Mouse (Mus musculus) fat pad, adult 2 months (tissue): Measurements from ENCODE around the gene Hnrnpc.
"Not testable (repeated sequence)": the region's sequence is repeated elsewhere in the genome, so short reads cannot be mapped to it uniquely, and the experiment has no call there.

Experiments
- DNase-seq: peaks from one replicate; pipeline ENCODE4 v3.0.0-alpha.2; 2011; ENCODE audit warnings: low read depth, low spot score; ENCODE audit errors: extremely low read depth

Gene Hnrnpc

DNA sequence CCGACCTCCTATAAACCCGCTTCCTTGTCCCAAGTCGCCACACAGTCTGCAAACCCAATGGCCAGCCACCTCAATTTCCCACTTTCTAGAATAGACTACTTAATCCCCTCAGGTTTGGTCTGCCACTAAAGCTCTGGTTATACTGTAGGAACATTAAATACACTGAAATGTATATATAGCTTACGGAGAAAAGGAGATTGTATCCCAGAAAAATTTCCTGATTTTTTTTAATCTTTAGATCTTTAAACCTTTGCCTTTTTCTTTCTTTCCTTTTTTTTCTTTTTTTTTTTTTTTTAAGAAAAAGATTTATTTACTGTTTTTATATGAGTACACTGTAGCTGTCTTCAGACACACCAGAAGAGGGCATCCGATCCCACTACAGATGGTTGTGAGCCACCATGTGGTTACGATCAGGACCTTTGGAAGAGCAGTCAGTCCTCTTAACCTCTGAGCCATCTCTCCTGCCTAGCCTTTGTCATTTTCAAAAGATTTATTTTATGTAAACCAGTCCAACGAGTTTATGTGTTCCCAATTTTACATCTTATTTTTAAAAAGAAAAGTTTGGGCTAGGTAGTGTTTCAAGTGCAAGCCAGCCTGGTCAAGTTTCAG is 953 bp upstream of the Hnrnpc start:
- no peak for DNase-seq

DNA sequence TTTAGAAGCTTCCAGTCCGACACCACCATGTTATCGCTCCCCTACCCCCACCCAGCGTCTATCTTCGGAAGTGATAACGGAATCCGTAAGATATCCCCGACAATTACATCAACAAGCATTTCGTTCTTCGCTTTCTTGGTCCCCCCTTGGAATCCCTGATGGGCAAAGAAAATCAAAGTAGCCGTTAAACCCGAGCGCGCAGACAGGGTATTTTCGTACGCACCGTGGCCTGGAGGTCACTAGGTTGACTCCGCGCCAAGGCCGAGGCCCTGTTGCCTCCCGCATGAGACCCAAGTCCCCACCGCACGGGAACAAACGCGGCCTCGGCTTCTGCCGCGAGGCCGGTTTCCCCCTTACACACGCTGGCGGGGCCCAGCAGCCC is 363 bp downstream of the Hnrnpc start:
- no peak for DNase-seq

DNA sequence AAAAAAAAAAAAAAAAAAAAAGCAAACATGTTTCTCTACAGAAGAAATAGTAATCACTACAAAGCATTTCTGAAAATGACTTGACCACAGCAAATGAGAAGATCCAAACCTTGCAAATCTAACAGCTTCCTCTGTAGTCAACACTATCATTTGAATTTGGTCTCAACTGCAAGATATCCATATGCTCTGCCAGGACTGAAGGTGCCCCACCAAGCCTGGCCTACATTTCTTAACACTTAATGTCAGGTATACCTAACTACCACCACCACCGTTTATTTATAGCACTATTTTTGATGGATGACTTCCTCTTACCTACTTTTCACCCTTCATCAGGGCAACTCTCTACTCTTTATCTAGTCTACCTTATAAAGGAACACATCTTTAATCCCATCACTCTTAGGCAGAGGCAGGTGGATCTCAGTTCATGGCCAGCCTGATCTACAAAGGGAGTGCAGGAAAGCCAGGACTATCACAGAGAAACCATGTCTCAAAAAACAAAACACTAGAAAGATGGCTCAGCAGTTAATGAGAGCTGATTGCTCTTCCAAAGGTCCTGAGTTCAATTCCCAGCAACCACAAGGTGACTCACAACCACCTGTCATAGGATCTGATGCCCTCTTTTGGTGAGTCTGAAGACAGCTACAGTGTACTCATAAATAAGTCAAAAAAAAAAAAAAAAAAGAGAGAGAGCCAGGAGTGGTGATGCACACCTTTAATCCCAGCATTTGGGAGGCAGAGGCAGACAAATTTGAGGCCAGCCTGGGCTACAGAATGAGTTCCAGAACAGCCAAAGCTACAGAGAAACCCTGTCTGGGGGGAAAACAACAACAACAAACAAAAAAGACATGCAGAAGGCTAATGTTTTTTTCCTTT is 2.3 kb downstream of the Hnrnpc start:
- no peak for DNase-seq

DNA sequence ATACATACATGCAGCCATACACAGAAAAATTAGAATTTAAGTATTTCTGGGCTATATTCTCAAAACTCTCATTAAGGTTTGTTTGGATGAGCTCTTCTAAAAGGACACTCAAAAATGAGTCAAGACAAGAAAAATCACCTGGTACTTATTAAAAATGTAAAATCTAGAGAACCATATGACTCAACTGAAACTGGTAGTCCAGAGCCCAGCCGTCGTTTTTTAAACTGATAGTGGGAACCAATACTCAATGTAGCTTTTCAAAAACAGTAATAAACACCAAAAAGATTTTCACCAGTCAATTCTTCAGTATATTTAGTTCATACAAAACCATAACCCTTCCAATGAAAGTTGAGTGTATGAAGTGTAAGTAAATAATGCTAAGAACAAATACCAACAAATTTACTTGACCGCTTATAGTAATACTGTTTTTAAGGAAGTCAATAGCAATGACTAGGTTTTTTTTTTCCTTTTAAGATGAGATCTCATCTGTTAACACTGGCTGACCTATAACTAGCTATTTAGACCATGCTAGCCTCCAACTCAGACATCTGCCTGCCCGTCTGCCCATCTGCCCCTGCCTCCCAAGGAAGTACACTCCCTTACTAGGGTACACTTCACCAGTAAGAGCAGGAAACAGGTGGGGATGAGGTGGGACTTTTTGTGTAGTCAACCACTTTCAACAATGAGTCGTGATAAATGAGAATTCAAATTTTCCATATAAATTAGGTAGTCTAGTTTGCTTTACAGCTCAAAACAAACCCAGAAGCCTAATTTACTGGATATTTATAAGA is 3.5 kb downstream of the Hnrnpc start:
- DNase-seq: no peak

DNA sequence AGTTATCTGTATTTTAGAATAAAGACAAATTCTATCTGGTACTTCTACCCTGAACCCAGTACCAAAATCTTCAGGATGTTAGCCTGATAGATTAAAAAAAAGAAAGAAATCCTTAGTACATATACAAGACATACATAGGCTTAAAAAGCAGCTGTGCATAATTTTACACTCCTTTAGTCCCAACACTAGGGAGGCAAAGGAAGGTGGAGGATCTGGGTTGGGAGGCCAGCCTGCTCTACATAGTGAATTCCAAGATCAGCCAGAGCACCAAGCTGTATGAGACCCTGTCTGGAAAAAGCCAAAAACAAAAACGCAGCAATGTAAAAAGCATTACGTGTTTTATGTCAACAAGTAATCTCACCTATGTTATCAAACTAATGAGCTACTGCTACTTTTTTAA is 4.3 kb downstream of the Hnrnpc start:
- no peak for DNase-seq

DNA sequence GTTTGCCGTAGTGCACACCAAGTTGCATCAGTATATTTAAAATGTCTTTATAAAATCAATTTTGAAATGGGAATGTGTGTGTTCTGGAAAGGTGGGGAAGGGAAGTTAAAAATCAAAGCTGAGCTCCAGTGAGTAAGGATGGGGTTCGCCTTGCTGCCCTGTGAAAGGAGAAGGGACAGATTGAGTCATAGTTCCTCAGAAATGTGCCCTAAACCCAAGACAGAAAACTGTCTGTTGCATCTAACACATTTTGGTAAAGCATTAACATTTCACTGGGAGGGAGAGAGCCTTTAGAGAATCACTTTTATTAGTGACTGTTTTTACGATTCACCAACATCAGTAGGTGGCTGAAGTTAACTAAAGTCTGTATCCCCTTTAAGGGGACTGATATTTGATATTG is 5.4 kb downstream of the Hnrnpc start:
- DNase-seq: not testable (repeated sequence)

DNA sequence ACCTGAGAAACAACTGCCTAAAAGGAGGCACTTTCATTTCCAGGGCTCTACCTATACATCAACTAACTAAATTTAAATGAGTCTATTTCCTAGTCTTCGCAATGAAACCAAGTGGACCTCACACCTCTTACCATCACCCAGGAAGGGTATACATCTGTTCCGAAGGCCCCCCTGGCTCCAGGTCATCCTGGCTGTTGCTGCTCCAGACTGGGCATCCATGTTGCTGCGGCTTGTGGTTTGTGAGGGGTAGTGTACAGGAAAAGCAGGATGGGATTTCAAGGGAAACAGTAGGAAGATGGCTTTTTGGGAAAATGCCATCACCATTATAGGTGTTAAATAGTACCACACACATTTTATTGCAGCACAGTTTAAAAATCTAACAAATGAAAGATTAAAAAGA is 6.6 kb downstream of the Hnrnpc start:
- DNase-seq: not testable (repeated sequence)

DNA sequence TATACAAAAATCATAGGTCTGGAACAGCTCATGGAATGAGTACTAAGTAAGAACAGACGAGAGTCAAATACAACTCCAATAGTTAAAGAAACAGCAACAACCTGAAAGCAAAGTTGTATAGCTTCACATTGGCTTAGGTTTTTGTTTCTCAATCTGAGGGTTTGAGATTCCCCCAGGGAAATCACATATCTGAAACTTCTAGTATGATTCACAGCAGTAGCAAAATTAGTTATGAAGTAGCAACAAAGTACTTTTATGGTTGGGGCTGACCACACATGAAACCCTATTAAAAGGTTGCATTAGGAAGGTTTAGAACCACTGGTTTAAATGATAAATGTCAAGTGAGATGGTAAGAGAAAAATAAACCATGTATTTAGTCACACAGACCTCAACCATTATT is 9.3 kb downstream of the Hnrnpc start:
- no peak for DNase-seq

DNA sequence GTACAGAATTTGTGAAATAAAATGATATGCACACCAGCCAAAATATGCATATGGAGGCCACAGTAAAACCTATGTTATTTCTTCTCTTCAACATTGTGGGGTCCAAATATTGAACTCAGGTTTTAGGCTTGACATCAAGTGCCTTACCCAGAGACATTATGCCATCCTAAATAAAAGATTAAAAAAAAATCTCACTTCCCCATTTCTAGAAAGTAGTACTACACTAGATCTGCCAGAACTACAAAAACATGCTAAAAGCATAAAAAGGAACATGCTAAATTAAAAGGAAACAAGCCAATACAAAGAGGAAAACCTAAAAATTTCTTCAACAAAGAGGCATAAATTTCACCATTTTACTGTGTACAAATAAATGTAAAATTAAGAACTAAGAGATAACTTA is 20.7 kb downstream of the Hnrnpc start:
- no peak for DNase-seq

DNA sequence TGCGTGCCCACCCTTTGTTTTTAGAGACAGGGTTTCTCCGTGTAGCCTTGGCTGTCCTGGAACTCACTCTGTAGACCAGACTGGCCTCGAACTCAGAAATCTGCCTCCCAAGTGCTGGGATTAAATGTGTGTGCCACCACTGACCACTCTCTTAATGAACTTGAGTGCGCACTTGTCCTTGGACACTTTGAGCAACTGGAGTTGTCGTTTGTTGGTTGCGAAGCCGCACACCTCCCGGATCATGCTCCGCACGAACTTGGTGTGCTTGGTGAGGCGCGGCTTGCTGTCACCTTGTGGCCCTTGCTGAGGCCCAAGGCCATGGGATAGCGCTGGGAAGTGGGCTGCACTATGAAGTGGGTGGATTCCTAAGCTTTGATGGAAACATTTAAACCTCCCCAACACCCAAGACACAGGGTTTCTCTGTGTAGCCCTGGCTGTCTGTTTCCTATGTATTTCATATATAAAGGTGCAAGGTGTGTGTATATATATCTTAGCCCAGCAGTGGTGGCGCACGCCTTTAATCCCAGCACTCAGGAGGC is 32.2 kb downstream of the Hnrnpc start:
- no peak for DNase-seq

DNA sequence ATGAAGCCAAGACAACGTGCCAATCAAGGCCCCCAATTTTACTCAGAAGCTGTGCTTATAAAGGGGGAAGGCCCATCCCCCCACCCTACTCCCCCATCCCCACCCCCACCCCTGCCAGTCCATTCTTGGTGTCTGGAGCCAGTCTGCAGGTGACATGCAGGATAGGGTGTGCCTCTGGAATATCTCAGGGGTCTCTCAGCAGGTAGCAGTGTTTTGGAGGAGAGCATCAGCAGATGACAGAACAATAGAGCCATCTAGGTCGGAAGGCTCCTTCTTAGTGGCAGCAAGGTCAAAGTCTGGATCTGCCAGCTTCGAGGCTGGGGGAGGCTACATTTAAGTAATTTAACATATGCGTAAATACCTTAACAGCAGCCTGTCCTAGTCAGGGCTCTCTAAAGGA is 37.7 kb downstream of the Hnrnpc start:
- no peak for DNase-seq

DNA sequence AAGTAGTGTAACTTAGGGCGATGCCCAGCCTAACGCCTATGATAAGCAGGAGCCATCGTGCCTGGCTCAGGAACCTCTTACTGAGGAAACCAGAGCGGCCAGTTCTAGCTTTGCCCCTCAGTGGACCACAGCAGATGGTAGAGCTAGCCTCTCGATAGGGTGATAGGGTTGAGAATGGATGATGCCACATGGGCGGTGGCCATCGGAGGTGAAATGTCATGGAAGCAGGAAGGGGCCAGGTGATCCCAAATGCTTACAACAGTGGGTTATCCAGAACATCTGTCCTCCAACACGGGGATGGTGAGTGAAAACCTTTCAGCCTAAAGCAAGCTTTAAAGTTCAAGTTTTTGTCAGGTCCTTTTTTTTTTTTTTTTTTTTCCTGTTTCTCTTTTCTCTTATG is 42.0 kb downstream of the Hnrnpc start:
- DNase-seq: no peak

DNA sequence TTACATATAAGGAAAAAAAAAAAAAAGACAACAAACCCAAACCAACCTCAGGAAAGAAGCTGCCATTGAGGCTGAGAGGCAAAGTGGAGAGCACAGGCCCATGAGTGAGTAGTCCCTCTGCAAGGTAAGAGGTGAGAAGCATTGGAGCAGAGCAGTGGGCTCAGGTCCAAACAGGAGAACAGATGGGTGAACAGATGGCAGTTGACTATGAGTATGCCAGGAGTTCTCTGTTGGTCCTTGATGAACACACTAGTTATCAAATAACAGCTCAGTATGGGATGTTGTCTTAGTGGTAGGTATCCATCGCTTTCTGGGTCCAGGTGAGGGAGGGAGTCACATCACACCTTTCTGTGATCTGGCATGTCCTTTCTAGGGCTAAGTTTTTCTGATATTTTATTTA is 43.0 kb downstream of the Hnrnpc start:
- no peak for DNase-seq

DNA sequence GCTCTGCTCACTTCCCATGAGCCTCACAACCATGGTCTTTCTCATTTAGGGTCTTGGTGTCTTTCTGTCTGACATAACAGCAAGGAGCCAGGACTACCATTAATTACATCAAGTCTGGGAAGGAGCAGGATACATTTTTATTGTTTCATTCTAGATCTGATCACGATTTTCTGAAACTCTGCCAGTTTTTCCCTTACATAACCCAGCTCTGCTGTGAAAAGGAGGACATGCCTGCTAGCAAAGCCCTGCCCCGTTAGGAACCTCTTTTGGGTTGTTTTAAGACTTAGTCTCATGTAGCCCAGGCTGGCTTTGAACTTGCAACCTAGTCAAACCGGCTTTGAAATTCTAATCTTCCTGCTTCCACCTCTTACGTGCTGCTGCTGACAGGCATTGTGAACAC is 43.8 kb downstream of the Hnrnpc start:
- DNase-seq: no peak

DNA sequence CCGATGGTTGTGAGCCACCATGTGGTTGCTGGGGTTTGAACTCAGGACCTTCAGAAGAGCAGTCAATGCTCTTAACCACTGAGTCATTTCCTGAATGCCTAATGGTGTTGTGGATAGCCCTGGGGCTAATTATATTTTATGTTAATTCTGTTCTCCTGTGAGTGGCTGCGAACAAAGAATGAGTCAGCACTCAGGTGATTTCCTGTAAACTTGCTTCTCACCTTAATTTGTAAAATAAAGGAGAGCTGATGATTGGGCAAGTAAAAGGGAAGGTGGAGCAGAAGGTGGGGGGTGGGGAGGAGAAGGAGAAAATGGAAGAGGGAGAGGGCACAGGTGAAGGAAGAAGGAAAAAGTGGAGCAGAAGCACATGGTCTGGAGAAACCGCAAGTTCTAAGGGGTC is 51.1 kb downstream of the Hnrnpc start:
- DNase-seq: not testable (repeated sequence)

DNA sequence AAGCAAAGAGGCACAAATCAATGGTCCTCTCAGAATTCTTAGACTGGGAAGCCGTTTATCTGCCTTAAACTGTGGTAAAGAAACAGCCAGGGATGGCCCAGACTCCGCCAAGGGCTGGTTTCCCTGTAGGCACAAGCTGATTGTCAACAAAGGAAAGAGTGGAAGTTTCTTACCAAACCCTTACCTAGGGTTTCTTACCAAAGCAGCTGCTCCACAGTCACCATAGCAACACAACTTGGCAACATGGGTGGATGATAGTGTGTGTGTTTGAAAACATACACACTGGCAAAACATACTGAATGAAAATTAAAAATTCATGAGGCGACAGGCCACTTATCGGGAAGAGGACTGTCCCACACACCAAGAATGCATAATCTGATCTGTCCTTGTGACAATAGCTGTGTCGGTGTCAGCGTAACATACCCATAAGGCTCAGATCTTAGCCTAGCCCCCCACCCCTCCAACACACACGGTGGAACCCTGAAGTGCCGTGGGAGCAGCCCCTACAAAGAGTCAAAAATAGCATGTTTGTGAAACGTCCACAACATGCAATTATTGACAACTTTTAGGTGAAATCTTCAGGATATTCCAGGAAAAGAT is 57.8 kb downstream of the Hnrnpc start:
- no peak for DNase-seq

DNA sequence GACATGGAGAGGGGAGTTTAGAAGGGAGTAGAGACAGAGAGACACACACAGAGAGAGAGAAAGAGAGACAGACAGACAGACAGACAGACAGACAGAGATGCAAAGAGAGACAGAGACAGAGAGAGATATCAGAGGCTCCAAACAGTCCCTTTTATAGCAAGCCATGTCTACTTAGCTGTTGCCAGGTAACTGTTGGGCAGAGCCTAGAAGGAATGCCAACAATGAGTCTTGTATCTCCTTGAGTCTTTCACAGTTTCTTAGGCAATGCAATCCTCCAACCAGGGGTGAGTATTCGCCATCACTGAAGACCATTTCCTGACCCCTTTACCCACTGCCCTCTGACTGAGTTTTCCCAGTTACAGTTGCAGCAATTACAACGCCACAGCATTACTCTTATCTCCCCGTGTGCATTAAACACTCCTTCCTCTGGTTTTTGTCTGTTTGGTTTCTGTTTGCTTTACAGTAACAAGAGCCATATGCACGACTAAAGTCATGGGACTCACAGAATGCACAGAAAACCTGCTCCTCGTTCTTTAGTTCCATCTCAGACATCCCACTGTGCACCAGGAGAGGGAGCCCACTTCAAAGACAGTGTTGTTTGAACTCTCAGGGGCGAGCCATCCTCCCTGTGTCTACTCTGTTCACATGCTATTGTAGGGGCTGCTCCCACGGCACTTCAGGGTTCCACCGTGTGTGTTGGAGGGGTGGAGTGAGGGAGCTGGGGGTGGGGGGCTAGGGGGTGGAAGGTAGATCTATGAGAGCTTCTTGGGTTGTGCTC is 58.7 kb downstream of the Hnrnpc start:
- no peak for DNase-seq

DNA sequence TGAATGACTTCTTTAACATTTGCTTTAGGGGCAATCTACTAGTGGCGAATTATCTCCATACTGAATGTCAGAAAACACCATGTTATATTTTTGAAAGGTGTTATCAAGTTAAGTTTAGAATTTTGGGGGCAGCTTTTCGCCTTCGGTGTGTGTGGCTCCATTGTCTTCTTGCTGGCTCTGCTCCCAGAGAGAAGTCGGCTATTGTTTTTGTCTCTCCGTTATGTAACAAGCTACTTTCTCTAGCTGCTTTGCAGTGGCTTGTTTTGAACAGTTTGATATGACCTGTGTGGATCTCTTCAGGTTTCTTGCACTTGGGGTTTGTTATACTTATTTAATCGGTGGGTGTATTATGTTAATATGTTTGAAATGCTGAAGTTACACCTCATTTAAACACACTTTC is 60.4 kb downstream of the Hnrnpc start:
- DNase-seq: no peak

DNA sequence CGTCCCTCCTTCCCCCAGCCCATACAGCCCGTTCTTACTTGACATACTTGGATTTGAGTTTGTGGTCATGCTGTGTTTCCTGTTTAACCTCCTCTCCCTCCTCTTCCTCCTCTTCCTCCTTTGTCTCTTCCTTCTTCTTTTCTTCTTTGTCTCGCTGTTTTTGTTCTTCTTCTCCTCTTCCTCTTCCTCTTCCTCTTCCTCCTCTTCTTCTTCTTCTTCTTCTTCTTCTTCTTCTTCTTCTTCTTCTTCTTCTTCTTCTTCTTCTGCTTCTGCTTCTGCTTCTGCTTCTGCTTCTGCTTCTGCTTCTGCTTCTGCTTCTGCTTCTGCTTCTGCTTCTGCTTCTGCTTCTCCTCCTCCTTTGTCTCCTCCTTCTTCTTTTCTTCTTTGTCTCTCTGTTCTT is 61.5 kb downstream of the Hnrnpc start, which contains the start of gene Olfr221:
TSS of gene Olfr221 (minus strand) at position 101 of the 400 bp plus-strand sequence.
- not testable (repeated sequence) for DNase-seq

DNA sequence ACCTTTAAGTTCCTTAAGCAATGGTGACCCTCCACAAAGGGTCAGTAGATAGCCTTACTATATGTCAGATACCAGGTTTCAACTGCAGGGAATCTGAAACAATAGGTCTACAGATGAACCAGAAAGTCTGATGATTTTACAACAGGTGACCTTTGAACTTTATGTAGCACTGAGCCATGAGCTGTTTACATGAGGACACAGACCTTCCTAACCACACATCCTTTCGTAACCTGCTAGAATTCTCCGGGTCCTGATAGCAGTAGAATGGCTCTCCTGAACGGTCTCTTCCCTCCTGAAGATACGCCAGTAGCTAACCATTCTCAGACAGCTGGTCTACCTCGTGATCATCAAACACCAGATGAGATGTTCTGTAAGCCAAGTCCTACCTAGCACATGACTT is 64.5 kb downstream of the Hnrnpc start:
- no peak for DNase-seq
